Mouse (Mus musculus): ENCODE results near the gene Cask.

Cask gene

DNA sequence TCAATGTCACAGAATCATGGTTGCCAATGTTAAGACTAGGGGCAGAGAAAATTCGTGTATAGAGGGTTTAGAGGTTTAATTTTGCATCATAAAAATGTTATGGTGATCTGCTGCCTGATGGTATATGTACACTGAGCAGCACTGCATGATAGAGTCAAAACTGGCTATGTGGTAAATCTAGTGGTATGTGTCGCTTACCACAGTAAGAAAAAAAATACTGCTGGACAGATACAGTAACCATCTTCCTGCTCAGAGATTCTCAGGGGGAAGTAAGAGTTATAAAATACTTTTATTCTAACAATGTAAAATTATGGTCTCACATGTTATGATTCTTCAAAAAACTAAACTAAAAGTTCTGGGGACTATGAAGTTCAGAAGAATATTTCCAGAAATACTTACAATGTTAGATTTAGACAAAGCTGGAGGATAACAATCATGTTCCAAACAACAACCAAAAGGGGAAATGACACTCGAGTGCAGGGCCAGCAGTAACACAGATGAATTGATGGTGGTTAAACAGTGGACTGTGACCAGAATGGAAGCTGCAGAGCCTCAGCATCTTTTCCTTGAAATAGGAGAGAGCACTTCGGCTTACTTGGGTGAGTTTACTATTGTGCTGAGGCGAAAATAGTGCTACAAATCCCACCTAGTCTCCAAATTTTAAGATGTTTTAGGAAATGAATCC, 219.4 kb downstream of the Cask start, which contains the start of gene Gpr34:
Gene Gpr34 (plus strand): TSS at position 491 of the 685 bp plus-strand sequence.
- DNase-seq (ENCODE audit: low spot score in 2 of 2), result no peak

DNA sequence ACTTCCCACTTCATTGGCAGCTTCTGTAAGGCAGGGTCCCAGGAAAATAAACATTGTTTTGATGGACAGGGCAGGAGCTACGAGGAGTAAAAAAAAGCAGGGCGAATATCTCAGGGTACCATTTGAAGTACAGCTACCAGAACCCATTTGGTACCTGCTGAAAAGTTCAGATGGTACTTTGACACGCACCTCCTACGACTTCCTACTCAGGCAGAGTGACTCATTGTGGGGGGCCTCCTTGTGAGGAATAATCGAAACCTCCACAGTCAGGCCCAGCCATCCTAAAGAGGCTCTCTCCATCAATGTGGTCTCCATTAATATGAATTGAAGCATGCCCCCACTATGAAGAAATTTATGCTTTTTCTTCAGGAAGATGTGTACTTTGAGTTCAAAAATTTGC, 228.5 kb downstream of the Cask start:
- no peak for DNase-seq (ENCODE audit: low spot score in 2 of 2)

DNA sequence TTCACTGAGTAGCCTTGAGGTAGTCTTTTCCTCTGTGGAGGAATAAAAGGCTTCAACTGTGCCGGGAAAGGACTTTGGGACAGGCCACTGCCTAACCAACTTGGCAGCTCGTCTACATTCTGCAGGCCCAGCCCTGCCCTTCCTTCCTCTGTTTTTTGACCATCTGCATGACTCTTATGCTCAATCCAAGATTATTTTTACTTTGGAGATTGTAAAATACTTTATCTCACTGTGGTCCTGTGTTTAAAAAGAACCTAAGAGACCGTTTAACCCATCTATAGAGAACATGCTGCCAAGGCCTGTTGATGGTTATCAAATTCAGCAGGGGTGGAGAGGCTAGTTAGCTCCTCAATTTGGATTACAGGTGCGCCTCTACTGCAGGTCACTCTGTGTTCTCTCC, 229.7 kb downstream of the Cask start:
- DNase-seq (ENCODE audit: low spot score in 2 of 2), result no peak

DNA sequence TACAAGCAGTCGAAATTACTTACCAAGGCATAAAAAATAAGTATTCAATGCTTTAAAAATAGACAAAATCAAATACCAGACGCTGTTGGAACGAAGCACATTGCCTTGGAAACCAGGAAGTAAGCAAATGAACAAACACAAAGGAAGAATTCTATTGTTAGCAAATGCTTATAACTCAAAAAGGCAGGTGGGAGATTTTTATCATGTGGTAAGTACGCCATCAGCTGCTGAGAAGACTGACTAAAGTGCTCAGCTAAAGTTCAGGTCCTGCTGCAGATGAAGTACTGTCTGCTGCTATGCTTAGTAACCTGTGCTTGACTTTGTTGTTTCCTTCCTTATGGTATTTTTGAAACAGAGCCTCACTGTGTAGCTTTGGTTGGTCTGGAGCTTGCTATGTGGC, 232.7 kb downstream of the Cask start:
- DNase-seq (ENCODE audit: low spot score in 2 of 2), result no peak

DNA sequence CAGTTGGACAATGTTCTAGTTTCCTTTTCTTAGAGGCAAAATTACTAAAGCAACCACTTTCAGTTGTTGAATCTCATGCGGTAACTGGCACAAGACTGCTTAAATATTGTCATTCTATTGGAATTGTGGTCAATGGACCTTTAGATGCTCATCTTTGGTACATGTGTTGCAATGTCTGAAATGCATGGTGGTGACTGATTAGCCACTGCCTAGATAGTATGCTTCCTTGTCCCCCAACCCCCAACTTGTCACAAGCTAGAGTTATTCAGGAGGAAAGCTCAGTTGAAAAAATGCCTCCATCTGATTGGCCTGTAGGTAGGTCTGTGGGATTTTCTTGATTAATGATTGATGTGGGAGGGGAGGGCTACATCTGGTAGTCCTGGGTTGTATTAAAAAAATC, 233.9 kb downstream of the Cask start:
- DNase-seq (ENCODE audit: low spot score in 2 of 2), result no peak

DNA sequence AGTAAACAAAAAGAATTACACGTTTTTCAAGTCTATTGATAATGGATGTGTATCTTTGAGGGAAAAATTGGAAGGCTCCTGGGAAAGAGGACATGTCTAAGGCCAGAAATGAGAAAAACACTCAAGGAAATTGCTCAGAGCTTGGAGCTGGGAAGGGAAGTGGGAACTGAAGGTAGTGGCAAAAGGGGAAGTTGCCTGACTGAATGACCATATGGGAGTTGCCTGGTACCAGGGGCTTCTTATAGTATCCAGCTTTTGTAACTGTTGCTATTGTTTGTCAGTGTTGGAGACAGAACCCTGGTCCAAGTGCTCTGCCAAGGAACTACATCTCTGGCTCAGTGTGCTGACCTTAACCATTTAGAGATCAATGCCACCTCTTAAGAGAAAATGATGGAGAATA, 234.4 kb downstream of the Cask start:
- no peak for DNase-seq (ENCODE audit: low spot score in 2 of 2)

DNA sequence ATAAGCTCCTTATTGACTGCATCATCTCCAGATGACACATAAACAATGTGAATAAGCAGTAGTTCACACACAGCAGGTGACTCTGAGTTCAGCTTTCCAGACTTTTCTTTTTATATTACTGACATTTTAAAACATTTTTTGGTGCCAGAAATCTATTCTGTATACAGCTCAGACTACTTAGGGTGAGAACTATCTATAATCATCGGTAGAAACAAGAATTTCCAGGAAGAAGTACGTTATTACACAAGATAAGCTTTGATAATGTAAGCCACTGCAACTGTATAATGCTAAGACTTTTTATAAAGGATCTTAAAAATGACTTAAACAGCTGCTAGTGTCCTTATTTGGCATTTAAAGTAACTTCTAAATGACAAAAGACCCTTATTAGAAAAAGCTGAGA, 239.1 kb downstream of the Cask start:
- DNase-seq (ENCODE audit: low spot score in 2 of 2), result no peak

DNA sequence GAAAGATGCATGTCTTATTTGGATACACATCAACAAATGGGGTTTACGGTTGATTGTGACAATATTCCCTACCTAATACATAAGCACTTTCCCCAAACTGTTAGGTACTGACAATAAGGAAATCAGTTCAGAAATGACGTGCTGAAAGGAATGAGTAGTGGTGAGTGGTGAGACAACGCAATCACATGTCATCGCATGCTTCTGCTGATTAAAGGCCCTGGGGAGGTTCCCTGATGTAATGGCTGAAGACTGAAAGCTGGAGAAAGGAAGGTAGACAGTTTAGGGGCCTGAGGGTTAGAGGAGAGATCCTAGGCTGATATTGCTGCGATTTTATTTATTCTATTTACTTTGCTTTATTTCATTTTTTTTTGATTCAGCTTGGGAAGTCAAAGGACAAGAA, 240.1 kb downstream of the Cask start:
- no peak for DNase-seq (ENCODE audit: low spot score in 2 of 2)

DNA sequence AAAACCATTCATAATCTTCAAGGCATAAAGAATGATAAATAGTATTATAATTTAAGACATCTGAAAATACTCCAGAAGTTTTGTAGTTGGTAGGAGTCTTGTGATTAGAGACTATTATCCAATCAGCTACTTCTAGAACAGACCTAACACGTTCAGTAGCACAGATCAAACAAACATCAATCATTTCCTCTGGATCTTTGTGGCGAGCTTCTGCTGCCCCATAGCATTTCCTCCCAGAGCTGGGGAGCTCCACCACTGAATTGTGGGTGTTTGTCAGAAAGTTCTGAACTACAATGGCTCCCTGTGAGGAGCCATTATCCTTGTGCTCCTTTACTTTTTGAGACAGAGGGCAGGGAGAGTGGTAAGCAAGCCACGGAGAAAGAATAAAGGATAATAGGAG, 243.4 kb downstream of the Cask start:
- no peak for DNase-seq (ENCODE audit: low spot score in 2 of 2)

DNA sequence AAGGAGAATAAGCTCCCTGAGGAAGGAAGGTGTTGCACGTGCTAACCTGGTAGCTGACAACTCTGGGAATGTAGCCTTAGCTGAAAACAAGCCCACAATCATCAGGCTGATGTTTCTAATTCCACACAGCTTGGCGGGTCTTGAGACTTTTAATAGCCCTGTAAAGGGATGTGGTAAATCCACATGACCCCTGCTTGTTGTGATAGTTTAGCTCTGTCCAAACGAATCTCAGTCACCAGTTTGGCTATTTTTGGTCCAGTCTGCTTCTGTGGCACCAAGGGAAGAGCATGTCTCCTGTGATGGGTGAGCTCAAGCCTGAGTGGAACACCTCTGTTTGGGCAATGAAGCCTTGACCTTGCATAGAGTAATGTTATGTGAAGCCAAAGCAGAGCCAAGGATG, 244.4 kb downstream of the Cask start:
- no peak for DNase-seq (ENCODE audit: low spot score in 2 of 2)

DNA sequence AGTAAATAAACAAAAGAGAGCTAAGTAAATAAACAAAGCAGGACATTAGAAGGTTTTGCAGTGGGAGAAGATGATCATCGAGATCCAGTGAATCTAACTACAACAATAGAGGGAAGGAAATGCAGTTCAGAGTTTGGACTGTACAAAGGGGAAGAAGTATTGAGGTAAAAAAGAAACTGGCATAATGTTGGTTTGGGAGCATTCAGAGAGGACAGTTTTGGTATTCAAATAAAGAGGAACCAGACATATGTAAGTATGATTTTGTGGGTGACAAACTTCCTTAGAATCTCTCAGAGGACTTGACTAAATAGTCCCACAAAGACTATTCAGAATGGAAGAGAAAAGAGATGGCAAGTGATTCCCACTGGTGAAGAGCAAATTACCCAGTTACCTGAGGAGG, 251.2 kb downstream of the Cask start:
- no peak for DNase-seq (ENCODE audit: low spot score in 2 of 2)

DNA sequence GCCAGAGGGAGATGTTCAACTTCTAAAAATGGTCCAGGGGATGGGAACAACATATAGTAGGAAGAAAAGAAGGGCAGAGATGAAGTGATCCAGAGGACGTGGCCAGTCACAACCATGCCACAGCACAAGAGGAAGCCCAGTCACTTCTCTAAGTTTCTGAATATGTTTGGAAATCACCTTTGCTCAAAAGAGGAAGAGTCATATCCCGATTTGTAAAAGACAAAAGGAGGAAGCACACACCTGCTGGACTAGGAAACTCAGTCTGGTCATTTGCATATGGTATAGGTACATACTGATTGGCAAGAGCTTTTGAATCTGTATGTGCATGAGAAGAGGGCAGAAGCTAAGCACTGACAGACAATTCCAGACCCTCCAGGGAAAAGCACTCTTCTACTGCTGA, 251.8 kb downstream of the Cask start:
- DNase-seq (ENCODE audit: low spot score in 2 of 2), result no peak

DNA sequence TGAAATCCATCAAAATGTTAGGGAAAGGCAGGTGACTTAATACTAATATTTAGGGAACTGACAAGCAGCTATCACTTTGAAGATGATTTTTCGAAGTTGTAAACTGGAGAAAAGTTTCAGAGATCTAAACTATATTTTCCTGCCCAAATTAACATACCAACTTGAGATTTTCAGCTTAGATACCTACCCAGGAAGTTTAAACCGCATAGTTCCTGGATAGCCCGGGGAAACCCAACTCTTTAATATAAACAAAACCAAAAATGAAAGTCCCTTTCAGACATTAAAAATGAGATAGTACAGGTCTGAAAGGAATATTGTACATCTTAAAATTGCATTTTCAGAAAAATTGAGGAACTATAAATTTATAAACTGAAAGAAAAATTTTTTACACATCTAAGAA, 273.5 kb downstream of the Cask start:
- DNase-seq (ENCODE audit: low spot score in 2 of 2), result no peak

DNA sequence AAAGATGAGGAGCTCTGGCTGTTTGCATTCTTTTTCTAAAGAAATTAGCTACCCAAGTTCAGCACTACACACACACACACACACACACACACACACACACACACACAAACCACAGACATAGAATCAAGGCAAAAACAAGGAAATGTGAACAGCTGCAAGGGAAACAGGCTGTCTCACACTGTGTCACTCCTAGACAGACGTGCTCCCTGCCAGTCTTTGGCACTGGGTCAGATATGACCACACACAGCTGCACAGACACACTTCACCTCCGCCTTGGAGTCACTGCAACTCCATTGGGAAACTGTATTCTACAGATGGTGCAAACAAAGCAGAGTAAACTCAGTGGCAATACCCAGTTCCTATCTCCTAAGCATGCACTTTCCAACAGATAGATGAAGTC, 274.6 kb downstream of the Cask start:
- peak; percentile 10 to 25 for DNase-seq (ENCODE audit: low spot score in 2 of 2)

DNA sequence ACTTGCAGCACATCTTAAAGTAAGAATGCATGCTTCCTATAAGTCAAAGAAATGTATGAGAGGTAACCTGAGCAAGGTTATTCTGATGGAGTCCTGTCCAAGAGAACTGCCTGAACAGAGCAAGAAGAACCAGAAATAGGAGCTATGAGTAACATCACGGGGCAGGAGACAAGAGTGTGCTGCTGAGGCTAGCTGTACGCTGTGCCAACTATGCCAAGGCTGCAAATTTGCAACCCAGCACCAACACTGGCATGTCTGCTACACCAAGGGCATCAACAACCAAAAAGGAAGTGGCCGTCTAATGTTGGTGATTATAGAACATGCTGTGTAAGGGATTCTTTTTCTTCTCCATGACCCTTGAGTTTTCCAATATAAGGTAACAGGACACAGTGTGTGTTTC, 276.3 kb downstream of the Cask start:
- no peak for DNase-seq (ENCODE audit: low spot score in 2 of 2)

DNA sequence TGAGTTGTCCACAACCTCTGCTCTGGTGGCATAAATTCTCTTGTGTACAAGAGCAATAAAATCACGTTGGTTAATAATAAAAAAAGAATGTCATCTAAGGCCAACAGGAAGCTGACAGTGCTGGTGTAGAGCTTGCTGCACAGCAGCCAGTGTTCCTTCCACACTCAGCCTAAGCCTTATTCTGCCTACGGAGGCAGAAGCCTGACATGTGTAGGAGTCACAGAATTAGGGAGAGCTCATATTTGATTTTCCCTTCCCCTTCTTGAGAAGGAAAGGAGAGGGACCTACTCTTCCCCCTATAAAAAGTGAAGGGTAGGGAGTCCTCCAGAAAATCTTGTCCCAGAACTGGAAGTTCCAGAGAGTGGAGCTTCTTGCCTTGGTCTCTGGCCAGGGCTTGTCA, 276.9 kb downstream of the Cask start:
- no peak for DNase-seq (ENCODE audit: low spot score in 2 of 2)

DNA sequence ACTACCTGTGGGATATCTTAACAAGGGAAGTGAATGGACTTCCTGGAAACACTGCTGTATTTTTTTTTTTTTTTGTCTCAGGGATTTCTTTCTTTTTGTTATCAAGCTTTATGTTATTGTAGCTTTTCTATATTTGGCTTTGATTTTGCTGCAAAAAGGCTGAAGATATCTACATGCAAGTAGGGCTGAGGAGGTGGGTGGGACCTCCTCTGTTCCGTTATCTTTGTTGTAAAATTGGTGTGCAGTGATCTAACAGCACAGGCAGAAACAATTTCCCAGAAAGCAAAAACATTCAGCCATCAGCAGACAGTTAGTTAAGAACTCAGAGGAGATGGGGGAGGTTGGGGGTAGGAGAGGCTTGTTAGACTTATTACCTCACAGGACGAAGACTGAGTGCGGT, 296.7 kb downstream of the Cask start:
- DNase-seq (ENCODE audit: low spot score in 2 of 2), result no peak

DNA sequence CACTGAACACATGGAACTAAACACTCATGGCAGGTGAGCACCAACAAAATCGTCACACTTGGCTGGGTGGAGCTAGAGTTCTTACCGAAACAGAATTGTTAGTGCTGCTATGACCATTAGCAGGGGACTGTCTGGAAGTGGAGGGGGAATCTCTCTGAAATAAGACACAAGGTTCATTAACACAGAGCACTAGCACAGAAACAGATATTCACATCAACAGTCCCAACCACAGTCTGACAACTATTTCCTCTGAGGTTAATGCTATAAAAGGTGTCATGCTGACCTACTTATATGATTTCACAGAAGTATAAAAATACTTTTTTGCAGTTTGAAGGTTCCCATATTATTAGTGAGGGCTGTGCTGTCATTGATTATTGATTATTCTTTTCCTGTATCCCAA, 298.9 kb downstream of the Cask start:
- DNase-seq (ENCODE audit: low spot score in 2 of 2), result no peak

DNA sequence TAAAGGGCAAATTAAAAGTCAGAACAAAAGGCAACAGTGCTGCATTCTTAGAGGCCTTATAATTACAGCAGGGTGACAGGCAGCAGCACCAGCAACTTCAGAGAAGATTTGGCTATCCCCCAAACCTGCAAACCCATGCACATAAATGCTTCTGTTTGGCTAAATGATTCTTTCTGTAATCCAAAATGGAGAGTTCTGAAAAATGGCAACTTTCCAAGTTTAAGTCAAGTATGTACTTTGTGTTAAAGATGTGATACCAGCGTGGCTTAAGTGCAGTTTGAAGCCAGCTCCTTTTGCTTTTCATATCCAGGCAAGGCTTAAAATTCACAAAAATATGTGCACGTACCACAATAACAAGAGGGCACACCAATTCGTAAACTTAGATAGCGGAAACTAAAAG, 299.6 kb downstream of the Cask start:
- DNase-seq (ENCODE audit: low spot score in 2 of 2), result no peak

DNA sequence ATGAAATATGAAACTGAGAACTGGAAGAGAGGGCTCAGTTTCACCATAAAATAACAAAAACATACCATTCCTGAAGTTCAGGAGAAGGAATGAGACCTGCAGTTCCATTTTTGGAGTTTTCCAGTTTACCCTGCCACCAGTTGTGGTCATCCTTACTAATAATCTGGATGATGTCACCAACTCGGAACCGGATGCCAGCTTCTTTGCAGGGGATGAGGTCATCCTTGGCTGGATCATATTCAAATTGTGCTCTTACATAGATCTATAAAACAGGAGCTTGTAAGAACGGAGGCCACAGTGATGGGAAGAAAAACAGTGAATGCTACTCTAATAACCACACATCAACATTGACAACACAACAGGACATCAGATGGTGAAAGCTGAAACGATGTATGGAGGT, 302.1 kb downstream of the Cask start:
- DNase-seq (ENCODE audit: low spot score in 2 of 2), result no peak

DNA sequence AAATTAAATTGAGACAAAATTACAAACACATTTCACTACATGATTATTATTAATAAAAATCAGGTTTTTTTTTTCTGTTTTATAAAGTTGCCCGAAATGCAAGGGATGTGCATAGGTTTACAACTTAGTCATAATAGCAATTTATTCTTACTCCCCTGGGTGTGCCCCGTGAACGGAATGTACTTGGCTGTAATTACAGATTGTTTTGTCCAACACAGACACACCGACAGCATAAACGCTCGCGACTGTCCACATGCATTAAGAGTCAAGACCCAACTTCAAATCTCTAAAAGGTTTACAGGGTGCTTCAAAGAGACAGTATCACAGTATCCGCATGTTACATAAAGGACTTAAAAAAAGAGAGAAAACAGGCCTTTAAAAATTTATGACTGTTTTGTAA, 329.9 kb downstream of the Cask start:
- no peak for DNase-seq (ENCODE audit: low spot score in 2 of 2)

DNA sequence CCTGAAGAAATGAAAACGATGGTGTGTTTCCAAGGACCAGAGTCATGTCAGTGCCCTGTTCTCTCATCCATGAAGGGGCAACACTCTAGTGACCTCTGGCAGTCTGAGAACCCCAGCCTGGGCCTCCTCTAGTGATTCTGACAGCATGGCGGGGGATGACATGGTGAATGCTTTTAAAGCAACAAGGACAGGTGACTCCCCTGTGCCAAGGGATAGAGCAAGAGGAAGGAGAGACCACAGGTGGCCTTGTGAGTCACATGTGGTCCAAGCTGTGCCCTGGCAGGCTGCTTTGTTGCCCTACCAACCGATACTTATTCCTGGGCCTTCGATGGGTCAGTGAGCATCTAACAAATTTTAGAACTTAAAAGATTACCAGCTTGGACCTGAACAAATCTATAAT, 330.6 kb downstream of the Cask start:
- DNase-seq (ENCODE audit: low spot score in 2 of 2), result no peak

DNA sequence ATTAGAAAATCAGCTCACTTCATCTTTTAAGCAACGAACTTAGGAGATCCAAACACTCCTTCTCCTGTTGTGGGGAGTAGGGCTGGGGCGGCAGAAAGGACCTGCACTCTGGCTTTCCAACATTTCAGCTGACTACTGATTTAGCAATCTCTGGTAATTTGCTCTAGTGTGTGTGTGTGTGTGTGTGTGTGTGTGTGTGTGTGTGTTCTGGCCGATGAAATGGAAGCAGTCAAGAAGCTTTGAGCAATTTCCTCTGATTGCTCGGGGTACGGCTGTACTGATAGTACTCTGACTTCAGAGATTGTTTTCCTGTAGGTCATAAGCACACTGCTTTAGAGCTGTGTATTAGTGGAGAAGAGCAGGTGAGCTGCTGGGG, 331.8 kb downstream of the Cask start:
- no peak for DNase-seq (ENCODE audit: low spot score in 2 of 2)

DNA sequence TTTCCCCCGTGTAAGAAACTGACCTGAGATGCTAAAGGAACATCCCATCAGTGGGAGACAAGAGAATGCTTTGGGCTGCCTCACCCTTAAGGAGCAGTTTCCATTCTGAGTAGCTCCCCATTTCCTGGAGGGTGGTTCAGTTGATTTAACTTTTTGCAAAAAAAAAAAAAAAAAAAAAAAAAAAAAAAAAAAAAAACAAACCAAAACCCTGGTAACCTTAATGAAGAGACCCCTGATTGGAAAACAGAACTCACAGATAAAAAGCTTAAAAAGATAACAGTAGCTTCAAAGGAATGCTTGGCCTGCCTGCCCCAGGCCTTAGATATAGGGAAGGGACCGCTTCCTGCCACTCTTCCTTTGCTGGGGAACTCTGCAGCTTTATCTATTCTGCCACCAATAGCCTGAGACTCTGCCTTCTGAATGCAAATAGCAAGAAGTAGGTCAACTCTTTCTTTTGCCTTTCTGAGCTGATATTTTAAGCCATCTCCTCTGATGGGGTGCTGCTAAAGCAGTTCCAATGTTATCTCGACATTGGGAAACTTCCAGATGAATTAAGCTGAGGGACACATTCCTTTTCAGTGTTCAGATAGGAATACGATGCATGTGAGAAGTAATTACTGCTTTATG, 332.3 kb downstream of the Cask start:
- no peak for DNase-seq (ENCODE audit: low spot score in 2 of 2)

Measured in right cerebral cortex, adult 2 months (tissue).